Mouse (Mus musculus): ENCODE measurements around the gene Lhfpl4. TPM values are rescaled to one million over a fixed set of nuclear protein-coding genes. Genes with fewer than 3 reads are reported as not detected.
A peak's percentile ranks its signal among the peaks of the same experiment; 100 is the strongest.

Gene Lhfpl4
- polyA plus RNA-seq, 1 experiment: 0.92 TPM

DNA sequence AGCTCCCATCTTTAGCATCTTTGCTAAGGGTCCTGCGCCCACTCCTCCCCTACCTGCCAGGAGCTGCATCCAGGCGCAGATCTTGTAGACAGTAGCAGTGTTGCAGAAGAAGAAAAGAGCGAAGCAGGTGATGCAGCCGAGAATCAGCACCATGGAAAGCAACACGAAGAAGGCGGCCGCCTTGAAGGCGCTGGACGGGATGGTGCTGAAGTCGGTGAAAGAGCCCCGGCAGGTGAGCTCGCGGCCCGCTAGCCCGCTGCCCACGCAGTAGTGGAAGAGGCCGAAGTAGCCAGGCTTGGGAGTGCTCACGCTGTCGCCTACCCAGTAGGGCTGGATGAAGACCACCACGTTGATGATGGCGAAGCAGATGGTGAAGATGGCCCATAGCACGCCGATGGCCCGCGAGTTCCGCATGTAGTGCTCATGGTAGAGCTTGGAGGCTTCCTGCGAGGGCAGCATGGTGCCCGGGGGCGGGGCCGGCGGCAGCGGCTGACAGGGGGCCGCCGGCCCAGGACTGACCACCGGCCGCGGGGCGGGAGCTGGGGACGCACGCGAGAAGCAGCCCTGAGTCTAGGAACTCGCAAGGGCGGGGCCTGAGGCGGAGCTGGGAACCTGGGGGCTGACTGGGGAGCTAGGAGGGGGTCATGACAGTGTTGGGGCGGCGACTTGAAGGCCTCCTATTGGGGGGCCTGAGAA, 1.3 kb downstream of the Lhfpl4 start:
- H3K4me3 ChIP-seq (replicated peaks; ENCODE audit: extremely low read depth, low read depth, low read length): no peak overlapping the region
- TF ChIP-seq POLR2A (IDR thresholded peaks at IDR 0.05; ENCODE audit: borderline replicate concordance, extremely low read depth, low read depth, low read length): no peak
- no peak for TF ChIP-seq CTCF (IDR thresholded peaks at IDR 0.05; ENCODE audit: insufficient read depth, low read length)
- peak; percentile 23 for DNase-seq
- 4% methylated on average over 46 of the region's 46 CpGs for WGBS
- no peaks in the 10 kb centered on the region for H3K4me1 ChIP-seq (ENCODE audit: control insufficient read depth, insufficient read depth, low read length)

DNA sequence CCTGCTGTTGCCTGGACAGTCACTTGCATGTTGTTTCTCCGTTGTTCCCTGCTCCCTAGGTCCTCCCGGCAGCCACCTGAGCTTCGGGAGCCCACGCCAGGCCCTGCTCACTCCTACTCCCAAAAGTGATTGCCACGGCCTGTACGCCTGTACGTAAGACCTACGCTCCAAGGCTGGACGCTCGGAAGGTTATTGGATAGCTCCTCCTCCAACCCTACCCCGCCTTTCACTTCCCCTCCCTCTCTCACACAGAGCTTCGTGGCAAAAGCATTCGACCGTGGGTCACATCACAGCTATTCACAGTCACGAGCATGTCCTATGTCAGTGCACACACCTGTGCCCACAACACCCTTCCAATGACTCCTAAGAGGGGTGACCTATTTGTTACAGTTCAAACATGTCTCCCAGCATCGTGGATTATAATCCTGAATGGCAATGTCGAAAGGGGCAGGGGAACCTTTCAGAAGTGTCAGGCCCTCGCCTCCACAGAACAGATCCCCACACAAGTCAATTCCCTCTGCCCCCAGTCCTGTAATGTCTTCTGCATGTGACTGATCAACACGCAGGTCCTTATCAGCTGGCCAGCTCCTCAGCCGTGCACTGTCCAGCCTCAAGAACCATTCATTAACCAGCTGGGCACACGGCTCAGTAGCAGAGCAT, 10.2 kb downstream of the Lhfpl4 start:
- Histone ChIP-seq H3K4me1 (ENCODE audit: control insufficient read depth, insufficient read depth, low read length) (no peaks in the 10 kb centered on the region), H3K4me3 (replicated peaks; ENCODE audit: extremely low read depth, low read depth, low read length) (no peak overlapping the region)
- WGBS: 70% methylated on average over 21 of the region's 21 CpGs
- no peak for DNase-seq
- no peak for TF ChIP-seq CTCF (IDR thresholded peaks at IDR 0.05; ENCODE audit: insufficient read depth, low read length)
- TF ChIP-seq POLR2A (IDR thresholded peaks at IDR 0.05; ENCODE audit: borderline replicate concordance, extremely low read depth, low read depth, low read length): no peak

DNA sequence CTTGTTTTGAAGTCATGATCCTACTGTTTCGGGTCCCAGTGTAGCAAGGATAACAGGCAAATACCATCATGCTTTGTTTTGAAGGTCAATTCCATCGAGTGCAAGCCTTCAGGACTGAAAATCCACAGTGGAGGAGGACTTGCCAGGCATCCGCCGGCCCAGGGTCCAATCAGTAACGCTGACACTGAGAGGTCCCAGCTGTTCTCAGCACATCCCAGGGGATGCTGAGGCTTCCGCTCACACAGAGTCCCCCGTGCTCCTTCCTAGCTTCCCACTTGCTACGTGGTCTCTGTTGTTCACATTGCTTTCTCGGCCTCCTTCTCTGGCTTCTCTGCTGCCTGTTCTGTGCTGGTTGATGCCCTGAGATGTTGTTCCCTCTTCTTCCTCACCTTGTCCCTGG, 11.0 kb downstream of the Lhfpl4 start:
- no peak for DNase-seq
- WGBS: 49% methylated on average over 9 of the region's 9 CpGs
- TF ChIP-seq POLR2A (IDR thresholded peaks at IDR 0.05; ENCODE audit: borderline replicate concordance, extremely low read depth, low read depth, low read length): no peak
- TF ChIP-seq CTCF (IDR thresholded peaks at IDR 0.05; ENCODE audit: insufficient read depth, low read length): no peak
- no peaks in the 10 kb centered on the region for H3K4me1 ChIP-seq (ENCODE audit: control insufficient read depth, insufficient read depth, low read length)
- no peak overlapping the region for H3K4me3 ChIP-seq (replicated peaks; ENCODE audit: extremely low read depth, low read depth, low read length)

DNA sequence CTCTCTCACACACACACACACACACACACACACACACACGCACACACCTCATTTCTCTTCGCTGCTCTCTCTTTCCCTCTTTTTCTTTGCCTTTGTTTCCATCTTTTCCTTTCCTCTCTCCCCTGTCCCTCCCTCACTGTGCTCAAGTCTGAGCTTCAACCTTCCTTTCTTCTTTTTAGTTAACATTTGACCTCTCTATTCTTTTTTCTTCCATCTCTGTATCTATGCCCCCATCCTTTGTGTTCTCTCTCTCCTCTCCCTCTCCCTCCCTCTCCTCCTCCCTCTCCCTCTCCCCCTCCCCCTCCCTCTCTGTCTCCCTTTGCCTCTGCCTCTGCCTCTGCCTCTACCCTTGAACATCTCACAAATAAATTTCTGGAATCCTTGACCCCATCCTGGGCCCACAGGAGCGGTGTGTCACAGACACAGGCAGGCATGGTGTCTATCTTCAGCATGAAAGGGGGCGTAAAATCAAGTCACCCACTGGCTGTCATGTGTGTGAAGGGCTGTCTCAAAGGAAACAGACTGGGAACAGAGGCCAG, 15.9 kb downstream of the Lhfpl4 start:
- WGBS: 41% methylated on average over 4 of the region's 4 CpGs
- TF ChIP-seq POLR2A (IDR thresholded peaks at IDR 0.05; ENCODE audit: borderline replicate concordance, extremely low read depth, low read depth, low read length): no peak
- no peak for TF ChIP-seq CTCF (IDR thresholded peaks at IDR 0.05; ENCODE audit: insufficient read depth, low read length)

DNA sequence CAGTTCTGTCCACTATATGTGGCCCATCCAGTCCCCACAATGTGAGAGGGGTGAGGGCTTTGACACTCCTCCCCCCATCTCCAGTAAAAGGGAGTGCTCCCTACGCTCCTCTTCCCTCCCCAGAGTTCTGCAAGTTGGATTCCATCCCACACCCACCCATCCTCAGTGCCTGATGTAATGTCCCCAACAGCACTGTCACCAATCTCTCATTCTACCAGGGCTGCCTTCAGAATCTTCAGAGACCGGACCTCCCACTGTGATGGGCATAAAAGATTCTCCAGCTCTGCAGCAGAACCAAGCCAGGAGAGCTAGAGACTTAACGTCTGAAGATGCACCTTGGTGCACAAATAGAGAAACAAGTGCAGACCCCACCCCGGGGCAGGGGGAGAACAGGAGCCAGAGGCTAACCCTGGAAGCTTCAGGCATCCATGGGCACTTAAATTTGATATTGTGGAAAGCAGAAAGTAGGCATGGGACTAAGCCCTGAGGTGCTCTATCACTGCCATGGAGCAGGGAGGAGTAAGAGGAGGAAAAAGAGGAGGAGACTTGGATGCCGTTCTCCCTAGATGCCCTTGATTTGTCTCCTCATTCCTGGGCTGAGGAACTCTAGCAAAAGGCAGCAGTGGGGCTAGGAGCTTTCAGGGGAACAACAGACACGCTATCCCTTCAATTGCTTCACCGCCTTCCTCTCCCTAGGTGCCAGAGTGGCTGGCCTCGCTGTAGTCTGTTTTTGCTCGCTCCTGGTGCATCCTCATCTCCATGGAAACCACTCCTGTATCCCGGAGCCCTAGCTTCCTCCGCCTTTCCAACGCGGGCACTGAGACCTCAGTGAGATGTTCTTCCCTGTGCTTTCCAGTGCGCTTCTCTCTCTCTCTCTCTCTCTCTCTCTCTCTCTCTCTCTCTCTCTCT, 16.6 kb downstream of the Lhfpl4 start:
- no peak overlapping the region for H3K4me3 ChIP-seq (replicated peaks; ENCODE audit: extremely low read depth, low read depth, low read length)
- no peaks in the 10 kb centered on the region for H3K4me1 ChIP-seq (ENCODE audit: control insufficient read depth, insufficient read depth, low read length)
- DNase-seq: no peak
- no peak for TF ChIP-seq CTCF (IDR thresholded peaks at IDR 0.05; ENCODE audit: insufficient read depth, low read length)
- TF ChIP-seq POLR2A (IDR thresholded peaks at IDR 0.05; ENCODE audit: borderline replicate concordance, extremely low read depth, low read depth, low read length): no peak
- WGBS: 22% methylated on average over 14 of the region's 14 CpGs

More for the DNA sequence above, 15.9 kb downstream of the Lhfpl4 start:
- Histone ChIP-seq H3K4me1 (ENCODE audit: control insufficient read depth, insufficient read depth, low read length) (no peaks in the 10 kb centered on the region), H3K4me3 (replicated peaks; ENCODE audit: extremely low read depth, low read depth, low read length) (no peak overlapping the region)
- DNase-seq: no peak

DNA sequence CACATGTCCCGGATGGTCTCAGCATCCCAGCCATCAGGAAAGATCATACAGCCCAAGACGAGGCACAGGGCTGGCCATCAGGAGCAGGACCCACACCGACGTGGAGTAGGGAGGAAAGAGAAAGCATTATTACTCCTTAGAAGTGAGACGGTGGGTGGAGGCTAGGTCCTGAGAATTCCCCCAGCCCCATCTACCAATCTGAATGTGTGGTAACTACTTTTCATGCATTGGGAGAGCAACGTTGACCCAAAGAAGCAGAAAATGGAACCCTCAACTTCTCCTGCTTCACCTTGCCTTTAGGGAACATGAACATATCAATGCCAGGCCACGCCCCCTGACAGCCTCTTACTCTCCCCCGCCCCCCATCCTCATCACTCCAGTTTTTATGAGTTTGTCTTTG, 18.6 kb downstream of the Lhfpl4 start:
- no peak for TF ChIP-seq POLR2A (IDR thresholded peaks at IDR 0.05; ENCODE audit: borderline replicate concordance, extremely low read depth, low read depth, low read length)
- TF ChIP-seq CTCF (IDR thresholded peaks at IDR 0.05; ENCODE audit: insufficient read depth, low read length): no peak
- 85% methylated on average over 8 of the region's 8 CpGs for WGBS
- H3K4me3 ChIP-seq (replicated peaks; ENCODE audit: extremely low read depth, low read depth, low read length): no peak overlapping the region
- no peak for DNase-seq
- H3K4me1 ChIP-seq (ENCODE audit: control insufficient read depth, insufficient read depth, low read length): no peaks in the 10 kb centered on the region

DNA sequence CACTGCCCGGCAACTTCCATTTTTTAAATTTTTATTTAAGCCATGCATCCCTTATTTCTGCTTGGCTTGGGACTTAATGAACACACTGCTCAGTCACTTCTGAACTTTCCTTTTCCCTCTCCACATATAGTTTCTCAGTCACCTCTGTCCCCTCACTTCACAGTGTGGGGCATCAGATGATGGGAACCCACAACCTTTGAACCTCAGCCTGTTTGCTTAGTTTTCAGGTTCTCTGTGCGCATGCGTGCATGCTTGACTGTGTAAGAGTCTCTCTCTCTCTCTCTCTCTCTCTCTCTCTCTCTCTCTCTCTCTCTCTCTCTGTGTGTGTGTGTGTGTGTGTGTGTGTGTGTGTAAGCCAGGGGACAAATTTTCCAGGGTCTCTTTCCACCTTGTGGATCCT, 19.7 kb downstream of the Lhfpl4 start:
- TF ChIP-seq CTCF (IDR thresholded peaks at IDR 0.05; ENCODE audit: insufficient read depth, low read length): no peak
- no peak for TF ChIP-seq POLR2A (IDR thresholded peaks at IDR 0.05; ENCODE audit: borderline replicate concordance, extremely low read depth, low read depth, low read length)
- WGBS: 89% methylated on average over 3 of the region's 3 CpGs
- H3K4me1 ChIP-seq (ENCODE audit: control insufficient read depth, insufficient read depth, low read length): no peaks in the 10 kb centered on the region
- H3K4me3 ChIP-seq (replicated peaks; ENCODE audit: extremely low read depth, low read depth, low read length): no peak overlapping the region
- DNase-seq: no peak

DNA sequence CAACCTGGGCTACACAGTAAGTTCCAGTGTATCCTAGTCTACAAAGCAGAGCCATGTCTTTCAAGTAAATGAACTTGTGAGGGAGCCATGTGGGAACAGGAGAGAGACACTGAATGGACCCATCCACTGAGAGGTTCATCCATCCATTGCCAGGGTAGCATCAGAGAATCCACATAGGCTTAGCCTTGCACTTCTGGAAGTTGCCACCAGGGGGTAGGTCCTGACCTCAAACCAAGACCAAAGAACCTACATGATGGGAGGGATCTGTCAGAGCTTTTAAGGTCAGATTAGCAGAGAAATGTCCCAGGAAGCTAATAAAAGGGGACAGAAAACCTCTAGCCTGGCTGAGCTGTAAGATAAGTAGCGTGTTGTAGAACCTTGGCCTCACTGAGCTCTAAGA, 22.6 kb downstream of the Lhfpl4 start:
- WGBS: 73% methylated on average over 1 of the region's 1 CpGs
- TF ChIP-seq POLR2A (IDR thresholded peaks at IDR 0.05; ENCODE audit: borderline replicate concordance, extremely low read depth, low read depth, low read length): no peak
- TF ChIP-seq CTCF (IDR thresholded peaks at IDR 0.05; ENCODE audit: insufficient read depth, low read length): peak; percentile 69
- Histone ChIP-seq H3K4me3 (replicated peaks; ENCODE audit: extremely low read depth, low read depth, low read length) (no peak overlapping the region), H3K4me1 (ENCODE audit: control insufficient read depth, insufficient read depth, low read length) (no peaks in the 10 kb centered on the region)
- DNase-seq: peak; percentile 60

DNA sequence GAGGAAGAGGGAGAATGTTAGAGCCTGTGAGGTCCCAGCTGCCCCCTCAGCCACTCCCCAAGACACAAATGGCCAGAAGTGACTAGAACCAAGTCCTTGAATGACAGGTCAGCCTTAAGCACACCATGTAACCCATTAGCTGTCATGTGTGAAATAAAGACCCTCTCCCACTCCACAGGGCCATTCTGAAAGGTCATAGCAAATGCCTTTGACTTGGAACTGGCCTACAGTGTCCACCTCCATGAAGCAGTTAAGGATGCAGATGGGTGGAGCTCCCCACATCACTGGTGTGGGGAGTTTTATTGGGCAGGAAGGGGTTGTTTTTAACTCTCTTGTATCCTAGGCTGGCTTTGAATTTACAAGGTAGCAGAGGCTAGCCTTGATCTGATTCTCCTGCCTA, 23.2 kb downstream of the Lhfpl4 start:
- DNase-seq: no peak
- Histone ChIP-seq H3K4me3 (replicated peaks; ENCODE audit: extremely low read depth, low read depth, low read length) (no peak overlapping the region), H3K4me1 (ENCODE audit: control insufficient read depth, insufficient read depth, low read length) (no peaks in the 10 kb centered on the region)
- no peak for TF ChIP-seq POLR2A (IDR thresholded peaks at IDR 0.05; ENCODE audit: borderline replicate concordance, extremely low read depth, low read depth, low read length)
- TF ChIP-seq CTCF (IDR thresholded peaks at IDR 0.05; ENCODE audit: insufficient read depth, low read length): no peak

Data from lung, adult 2 months (tissue).